Mouse (Mus musculus): Measurements from ENCODE around the gene Stam2. TPM values are rescaled to one million over a fixed set of nuclear protein-coding genes. Genes with fewer than 3 reads are reported as not detected.

Stam2 gene
- total and polyA plus RNA-seq, 3 experiments = 9.3 to 20.5 (median 16.5) TPM

DNA sequence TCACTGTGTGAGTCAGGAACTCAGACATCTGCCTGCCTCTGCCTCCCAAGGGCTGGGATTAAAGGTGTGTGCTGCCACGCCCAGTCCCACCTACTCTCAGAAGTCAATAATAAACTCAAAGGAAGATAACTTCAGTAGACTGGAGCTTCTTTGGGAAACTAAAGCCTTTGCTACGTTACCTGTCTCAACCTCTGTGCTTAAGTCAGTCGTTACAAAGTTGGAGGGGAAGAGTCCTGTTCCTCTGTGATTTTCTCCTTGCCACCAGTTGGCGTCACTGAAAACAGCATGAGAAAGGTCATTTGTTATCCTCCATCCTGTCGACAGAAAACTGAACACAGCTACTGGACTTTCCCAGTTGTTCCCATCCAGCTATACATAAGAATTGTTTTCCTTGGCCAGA, 32.7 kb downstream of the Stam2 start:
- Histone ChIP-seq H3K9ac (ENCODE audit: insufficient read depth, low read depth) (no peak overlapping the region), H3K4me1 (ENCODE audit: control insufficient read depth in 1 of 2, insufficient read depth in 2 of 2) (peaks cover 0 to 11% of the 10 kb centered on the region in 2 experiments; a peak in 2 of 4 replicates), H3K27ac (ENCODE audit: insufficient read depth, low read depth) (no peak overlapping the region), H3K36me3 (replicated peaks in 1 of 2; ENCODE audit: control insufficient read depth in 1 of 2, insufficient read depth in 1 of 2, low read length in 1 of 2) (peaks cover 16 to 73% of the 10 kb centered on the region in 2 experiments), H3K79me2 (replicated peaks; ENCODE audit: control insufficient read depth, extremely low read depth, insufficient read depth, poor library complexity, severe bottlenecking) (no peaks in the 10 kb centered on the region), H3K27me3 (replicated peaks) (no peaks in the 10 kb centered on the region), H3K9me3 (replicated peaks; ENCODE audit: low read length) (no peaks in the 10 kb centered on the region), H3K4me3 (replicated peaks in 1 of 3; ENCODE audit: low read depth in 2 of 3, low read length in 2 of 3, poor library complexity in 1 of 3) (no peak overlapping the region), H3K4me2 (ENCODE audit: insufficient read depth, low read depth, poor library complexity, severe bottlenecking) (no peak overlapping the region)
- in situ Hi-C loops (cut with MboI; ENCODE audit: low pct_ligation_motif_present, low pct_unique_long_range_greater_than_20kb, low sequenced_read_pairs) = no loop called here
- no peak for DNase-seq (ENCODE audit: extremely low read depth)
- dilution Hi-C loops (cut with MboI; ENCODE audit: extremely low pct_ligation_motif_present, extremely low pct_unique_long_range_greater_than_20kb, low sequenced_read_pairs) = no loop called here
- TF ChIP-seq MYC (IDR thresholded peaks at IDR 0.05; ENCODE audit: low read depth, low read length) = no peak
- no peak for TF ChIP-seq MAFK (IDR thresholded peaks at IDR 0.05; ENCODE audit: insufficient replicate concordance, low read length)
- no peak for TF ChIP-seq SIN3A (IDR thresholded peaks at IDR 0.05; ENCODE audit: low read length)
- TF ChIP-seq NRF1 (IDR thresholded peaks at IDR 0.05; ENCODE audit: low read depth, low read length) = no peak
- no peak for TF ChIP-seq TCF12 (IDR thresholded peaks at IDR 0.05; ENCODE audit: low read depth, low read length)
- TF ChIP-seq USF1 (IDR thresholded peaks at IDR 0.05; ENCODE audit: low read depth, low read length) = no peak

- Histone ChIP-seq H3K79me2 (replicated peaks; ENCODE audit: control insufficient read depth, extremely low read depth, insufficient read depth, poor library complexity, severe bottlenecking) (no peaks in the 10 kb centered on the region), H3K4me2 (ENCODE audit: insufficient read depth, low read depth, poor library complexity, severe bottlenecking) (no peak overlapping the region), H3K27ac (ENCODE audit: insufficient read depth, low read depth) (no peak overlapping the region), H3K9ac (ENCODE audit: insufficient read depth, low read depth) (no peak overlapping the region), H3K9me3 (replicated peaks; ENCODE audit: low read length) (no peaks in the 10 kb centered on the region), H3K36me3 (replicated peaks in 1 of 2; ENCODE audit: control insufficient read depth in 1 of 2, insufficient read depth in 1 of 2, low read length in 1 of 2) (peaks cover 7 to 57% of the 10 kb centered on the region in 2 experiments), H3K4me1 (ENCODE audit: control insufficient read depth in 1 of 2, insufficient read depth in 2 of 2) (peaks cover 0 to 11% of the 10 kb centered on the region in 2 experiments; a peak in 2 of 4 replicates), H3K4me3 (replicated peaks in 1 of 3; ENCODE audit: low read depth in 2 of 3, low read length in 2 of 3, poor library complexity in 1 of 3) (no peak overlapping the region), H3K27me3 (replicated peaks) (no peaks in the 10 kb centered on the region)
- dilution Hi-C loops (cut with MboI; ENCODE audit: extremely low pct_ligation_motif_present, extremely low pct_unique_long_range_greater_than_20kb, low sequenced_read_pairs) = no loop called here
- TF ChIP-seq MXI1 (IDR thresholded peaks at IDR 0.05; ENCODE audit: low read depth, low read length) (no peak), MAFK (IDR thresholded peaks at IDR 0.05; ENCODE audit: insufficient replicate concordance, low read length) (no peak), MAX (IDR thresholded peaks at IDR 0.05; ENCODE audit: low read length) (no peak), POLR2A (IDR thresholded peaks at IDR 0.05; ENCODE audit: low read depth, low read length) (no peak), MYC (IDR thresholded peaks at IDR 0.05; ENCODE audit: low read depth, low read length) (no peak), CHD1 (IDR thresholded peaks at IDR 0.05; ENCODE audit: low read depth, low read length) (no peak), ZNF384 (IDR thresholded peaks at IDR 0.05; ENCODE audit: low read depth, low read length) (no peak), NRF1 (IDR thresholded peaks at IDR 0.05; ENCODE audit: low read depth, low read length) (no peak), ZKSCAN1 (IDR thresholded peaks at IDR 0.05; ENCODE audit: borderline replicate concordance, low read depth, low read length) (no peak), E2F4 (IDR thresholded peaks at IDR 0.05; ENCODE audit: insufficient replicate concordance, low read depth, low read length) (no peak), POLR2AphosphoS2 (IDR thresholded peaks at IDR 0.05; ENCODE audit: low read depth, low read length) (no peak), MEF2A (IDR thresholded peaks at IDR 0.05; ENCODE audit: borderline replicate concordance, low read depth, low read length) (no peak), RAD21 (IDR thresholded peaks at IDR 0.05; ENCODE audit: low read depth, low read length) (no peak), JUN (IDR thresholded peaks at IDR 0.05; ENCODE audit: insufficient read depth, low read depth, low read length) (no peak), ZMIZ1 (IDR thresholded peaks at IDR 0.05; ENCODE audit: low read depth, low read length) (no peak), USF1 (IDR thresholded peaks at IDR 0.05; ENCODE audit: low read depth, low read length) (no peak), JUND (conservative IDR thresholded peaks at IDR 0.05; ENCODE audit: low read depth, low read length) (no peak), BHLHE40 (IDR thresholded peaks at IDR 0.05; ENCODE audit: low read depth, low read length) (no peak), CHD2 (IDR thresholded peaks at IDR 0.05; ENCODE audit: low read length) (no peak)
- DNase-seq (ENCODE audit: extremely low read depth) = no peak
- in situ Hi-C loops (cut with MboI; ENCODE audit: low pct_ligation_motif_present, low pct_unique_long_range_greater_than_20kb, low sequenced_read_pairs) = no loop called here
Measured at GRCm38 (mm10) chr2:52701368-52702036, 40.6 kb downstream of the Stam2 start.
